Mouse (Mus musculus): Measurements from ENCODE around the gene Tmed6.

DNA sequence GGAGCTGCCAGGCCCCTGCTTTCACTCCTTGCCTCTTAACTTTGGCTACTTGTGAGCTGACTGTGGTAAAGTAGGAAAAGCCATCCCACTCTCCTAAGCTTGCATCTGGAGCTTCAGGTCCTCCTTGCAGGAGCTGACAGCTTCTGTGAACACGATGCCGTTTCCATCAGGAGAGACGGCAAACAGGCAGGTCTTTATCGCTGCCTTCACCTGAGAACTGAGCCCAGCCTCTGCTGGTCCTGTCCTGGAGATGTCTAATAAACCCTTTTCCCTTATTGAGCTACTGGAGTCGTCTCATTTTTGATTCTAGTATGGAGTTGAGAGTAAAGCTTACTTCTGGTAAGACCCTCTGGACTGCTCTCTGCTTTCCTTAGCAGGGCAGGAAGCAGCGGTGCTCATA is 20.0 kb downstream of the Tmed6 start:
- TF ChIP-seq CHD2 (IDR thresholded peaks at IDR 0.05; ENCODE audit: low read depth, low read length) (no peak), MAFK (IDR thresholded peaks at IDR 0.05; ENCODE audit: insufficient read depth, low read depth, low read length) (no peak), ZNF384 (IDR thresholded peaks at IDR 0.05; ENCODE audit: low read depth, low read length) (no peak), ZC3H11A (IDR thresholded peaks at IDR 0.05; ENCODE audit: borderline replicate concordance, low read depth, low read length) (no peak), HCFC1 (IDR thresholded peaks at IDR 0.05; ENCODE audit: borderline replicate concordance, insufficient read depth, low read length) (no peak)
